Mouse (Mus musculus): Measurements from ENCODE around the gene Atp13a1. TPM values are rescaled to one million over a fixed set of nuclear protein-coding genes. Genes with fewer than 3 reads are reported as not detected.

Atp13a1 gene
- polyA plus RNA-seq, 1 experiment from 2014 or later = 22.5 TPM

DNA sequence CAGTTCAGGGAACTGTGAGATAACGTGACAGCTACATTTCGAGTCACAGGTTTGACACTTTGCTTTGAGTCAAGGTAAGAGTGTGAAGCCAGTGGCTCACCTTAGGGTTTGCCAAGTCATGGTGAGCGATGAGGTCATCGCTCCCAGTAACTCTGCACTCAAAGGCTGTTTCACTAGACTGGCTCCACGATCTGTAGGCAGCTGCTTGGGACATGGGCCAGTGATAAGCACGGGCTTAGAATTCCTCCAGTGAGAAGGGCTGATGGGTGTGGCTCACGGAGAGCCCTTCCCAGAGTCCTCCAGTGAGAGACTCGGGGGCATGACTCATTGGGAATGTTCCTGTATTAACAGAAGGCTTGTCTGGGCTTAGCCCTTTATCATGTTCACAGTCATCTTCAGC lies 58.0 kb downstream of the Atp13a1 start:
- H3K36me3 ChIP-seq (ENCODE audit: inconsistent target) = no peaks in the 10 kb centered on the region
- H3K27ac ChIP-seq = no peak overlapping the region
- no peaks in the 10 kb centered on the region for H3K79me2 ChIP-seq (ENCODE audit: inconsistent target)
- no peak overlapping the region for H3K4me3 ChIP-seq (ENCODE audit: inconsistent target)
- 94% methylated on average over 8 of the region's 8 CpGs for WGBS (ENCODE audit: missing documents)

DNA sequence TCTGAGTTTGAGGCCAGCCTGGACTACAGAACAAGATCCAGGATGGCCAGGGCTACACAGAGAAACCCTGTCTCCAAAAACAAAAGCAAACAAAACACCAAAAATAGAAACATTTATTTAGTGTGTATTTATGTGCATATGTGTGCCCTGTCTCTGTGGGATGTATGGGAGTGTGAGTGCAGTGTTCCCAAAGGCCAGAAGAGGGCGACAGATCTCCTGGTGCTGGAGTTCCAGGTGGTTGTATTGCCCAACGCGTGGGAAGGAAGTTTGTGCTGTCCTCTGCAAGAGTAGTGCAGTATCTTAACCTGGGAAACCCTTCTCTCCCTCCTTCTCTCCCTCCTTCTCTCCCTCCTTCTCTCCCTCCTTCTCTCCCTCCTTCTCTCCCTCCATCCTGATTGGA lies 58.9 kb downstream of the Atp13a1 start:
- Histone ChIP-seq H3K36me3 (ENCODE audit: inconsistent target) (no peaks in the 10 kb centered on the region), H3K27ac (no peak overlapping the region), H3K79me2 (ENCODE audit: inconsistent target) (no peaks in the 10 kb centered on the region), H3K4me3 (ENCODE audit: inconsistent target) (no peak overlapping the region)
- WGBS (ENCODE audit: missing documents) = 63% methylated on average over 3 of the region's 3 CpGs

DNA sequence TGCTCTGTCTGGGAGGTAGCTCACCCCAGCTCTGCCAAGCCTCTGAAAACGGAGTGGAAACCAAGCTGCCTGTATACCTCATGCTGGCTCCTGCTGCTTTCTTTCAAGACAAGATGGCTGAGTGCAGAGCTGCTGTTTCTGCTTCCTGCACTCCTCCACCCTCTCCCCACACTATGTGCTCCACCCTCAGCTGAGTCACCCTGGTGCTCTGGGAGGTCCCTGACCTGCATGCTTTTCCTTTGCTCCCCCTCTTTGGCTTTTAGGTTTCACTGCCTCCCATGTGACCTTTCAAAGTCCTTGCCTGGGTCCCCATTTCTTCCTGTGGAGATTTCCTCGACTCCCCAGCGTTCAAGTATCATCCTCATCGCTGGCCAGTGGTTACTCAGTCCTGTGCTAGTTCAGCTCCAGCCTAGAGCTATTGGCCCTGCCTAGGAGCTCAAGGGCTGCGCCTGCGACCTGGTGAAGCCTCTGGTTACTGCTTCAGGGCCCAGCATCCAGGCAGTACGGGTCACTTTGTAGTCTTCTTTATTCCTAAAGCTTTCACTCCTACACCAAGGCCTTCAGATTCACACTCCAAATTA lies 60.1 kb downstream of the Atp13a1 start:
- Histone ChIP-seq H3K4me3 (ENCODE audit: inconsistent target) (no peak overlapping the region), H3K27ac (no peak overlapping the region), H3K36me3 (ENCODE audit: inconsistent target) (no peaks in the 10 kb centered on the region), H3K79me2 (ENCODE audit: inconsistent target) (no peaks in the 10 kb centered on the region)
- WGBS (ENCODE audit: missing documents) = 74% methylated on average over 7 of the region's 7 CpGs

DNA sequence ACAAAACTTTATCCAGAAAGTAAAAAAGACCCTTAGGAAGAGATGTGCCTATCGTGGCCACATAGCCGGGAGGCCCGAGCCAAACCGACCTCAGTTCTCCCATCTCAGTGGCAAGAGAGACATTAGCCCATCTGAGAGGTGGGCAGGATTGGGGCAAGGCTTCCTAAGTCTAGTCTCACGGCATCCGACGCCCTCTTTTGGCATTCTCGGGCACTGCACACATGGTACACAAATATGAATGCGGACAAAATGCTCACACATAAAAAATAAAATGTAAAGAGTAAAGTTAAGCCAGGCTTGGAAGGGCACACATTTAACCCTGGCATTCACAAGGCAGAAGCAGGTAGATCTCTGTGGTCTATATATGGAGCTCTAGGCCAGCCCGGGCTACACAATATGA lies 62.9 kb downstream of the Atp13a1 start:
- Histone ChIP-seq H3K4me3 (ENCODE audit: inconsistent target) (no peak overlapping the region), H3K36me3 (ENCODE audit: inconsistent target) (no peaks in the 10 kb centered on the region), H3K79me2 (ENCODE audit: inconsistent target) (no peaks in the 10 kb centered on the region), H3K27ac (no peak overlapping the region)
- 91% methylated on average over 10 of the region's 10 CpGs for WGBS (ENCODE audit: missing documents)

Other genes starting within 250 kb of the Atp13a1 start
- gene Zfp868, start 165.6 kb upstream of the Atp13a1 start, polyA plus RNA-seq (2018) = 7.1 to 10.8 TPM (median 8.6 TPM) in 3 replicates
- gene Zfp964, start 136.7 kb upstream of the Atp13a1 start, polyA plus RNA-seq (2018) = 0.38 to 0.52 TPM (median 0.46 TPM) in 3 replicates
- gene Zfp869, start 80.4 kb upstream of the Atp13a1 start, polyA plus RNA-seq (2018) = 13.1 to 18.8 TPM (median 17.6 TPM) in 3 replicates
- 3.1 to 6.2 TPM (median 3.8 TPM) in 3 replicates for gene Zfp963, start 41.2 kb upstream of the Atp13a1 start, polyA plus RNA-seq (2018)
- 0.75 TPM in 1 of 3 replicates, not detected in the others for gene Gm20422, start 16.3 kb upstream of the Atp13a1 start, polyA plus RNA-seq (2018)
- gene Zfp866, start within 50 bp of the Atp13a1 start, polyA plus RNA-seq (2018) = 10.1 to 11.2 TPM (median 10.2 TPM) in 3 replicates
- gene Gmip, start 17.5 kb downstream of the Atp13a1 start, polyA plus RNA-seq (2018) = 53.5 to 77.1 TPM (median 60.5 TPM) in 3 replicates
- gene Lpar2, start 31.3 kb downstream of the Atp13a1 start, polyA plus RNA-seq (2018) = 0.36 to 0.38 TPM (median 0.37 TPM) in 3 replicates
- gene Pbx4, start 41.3 kb downstream of the Atp13a1 start, polyA plus RNA-seq (2018) = 0.34 TPM in 1 of 3 replicates, not detected in the others
- gene Cilp2, start 96.5 kb downstream of the Atp13a1 start, polyA plus RNA-seq (2018) = not detected in 3 replicates
- gene Tssk6, start 111.0 kb downstream of the Atp13a1 start, polyA plus RNA-seq (2018) = 0.22 to 0.84 TPM in 2 of 3 replicates, not detected in the other
- gene Ndufa13, start 111.4 kb downstream of the Atp13a1 start, polyA plus RNA-seq (2018) = 46.3 to 85.8 TPM (median 78.8 TPM) in 3 replicates
- 0.68 TPM in 1 of 3 replicates, not detected in the others for gene Yjefn3, start 111.5 kb downstream of the Atp13a1 start, polyA plus RNA-seq (2018)
- gene Gatad2a, start 205.2 kb downstream of the Atp13a1 start, polyA plus RNA-seq (2018) = 38.2 to 65.2 TPM (median 54.8 TPM) in 3 replicates

Measured in macrophage (primary cell).